Mouse (Mus musculus) hindbrain, embryonic 14.5 days (tissue): ENCODE data around the gene Apol8. TPM values are rescaled to one million over a fixed set of nuclear protein-coding genes. Genes with fewer than 3 reads are reported as not detected.

Source experiments
- ATAC-seq: fragments of 200-750 bp; cut with Nextera tagmentation; 2 replicates; pipeline ENCODE4 v1.8.0; 2017; ENCODE audit warnings: moderate number of reproducible peaks, mild to moderate bottlenecking, moderate TSS enrichment, moderate library complexity; ENCODE audit not compliant: low FRiP score
- DNase-seq: peaks from one replicate; pipeline ENCODE4 v3.0.0-alpha.2; 2015; ENCODE audit warnings: low spot score
- H3K27ac ChIP-seq: fragments of 300-500 bp; sonication (generic); 2 replicates; pipeline ENCODE4 v1.5.1; 2014; ENCODE audit warnings: mild to moderate bottlenecking, moderate library complexity
- H3K27me3 ChIP-seq: fragments of 300-500 bp; sonication (generic); 2 replicates; pipeline ENCODE4 v1.6.1; 2014; ENCODE audit warnings: mild to moderate bottlenecking, low read length, mixed read lengths; ENCODE audit not compliant: control insufficient read depth, insufficient read depth
- H3K36me3 ChIP-seq: fragments of 300-500 bp; sonication (generic); replicated peaks from 2 replicates; pipeline ENCODE4 v1.6.1; 2014; ENCODE audit not compliant: control insufficient read depth, insufficient read depth
- H3K4me1 ChIP-seq: fragments of 300-500 bp; sonication (generic); replicated peaks from 2 replicates; pipeline ENCODE4 v1.6.1; 2014; ENCODE audit warnings: antibody characterized with exemption, low read length, mixed read lengths; ENCODE audit not compliant: control insufficient read depth, insufficient read depth
- H3K4me2 ChIP-seq: fragments of 300-500 bp; sonication (generic); replicated peaks from 2 replicates; pipeline ENCODE4 v1.6.1; 2014; ENCODE audit warnings: mild to moderate bottlenecking, moderate library complexity
- H3K4me3 ChIP-seq: fragments of 300-500 bp; sonication (generic); replicated peaks from 2 replicates; pipeline ENCODE4 v1.5.1; 2014; ENCODE audit warnings: mild to moderate bottlenecking, low read length
- H3K9ac ChIP-seq: fragments of 300-500 bp; sonication (generic); 2 replicates; pipeline ENCODE4 v1.6.1; 2014
- H3K9me3 ChIP-seq: fragments of 300-500 bp; sonication (generic); 2 replicates; pipeline ENCODE4 v1.6.1; 2016; ENCODE audit warnings: low read length; ENCODE audit not compliant: control insufficient read depth
- WGBS: fragments of 180-500 bp; shearing (Covaris S2); extraction: QIAGEN DNeasy Blood & Tissue Kit; methylation state at CpG from one replicate; pipeline ENCODE4 v1.1.7; 2014; 5-methylcytosine and 5-hydroxymethylcytosine counted together
- polyA plus RNA-seq: library from polyadenylated mRNA; unstranded; fragments of >200 nt; fragmentation: Nextera tagmentation; extraction: Ambion mirVana; gene quantifications from 2 replicates; pipeline ENCODE4 v1.2.1, GENCODE M21; 2014

Gene Apol8
- polyA plus RNA-seq, 1 experiment from 2014 or later, result not detected

GRCm38 (mm10) chr15:77790656-77791405 lies 34.0 kb upstream of the Apol8 start:
- DNase-seq (no peak), ATAC-seq (no peak)
- Histone ChIP-seq H3K4me3 (no peak overlapping the region), H3K36me3 (peaks cover 59% of the 10 kb centered on the region), H3K27me3 (no peaks in the 10 kb centered on the region), H3K9me3 (no peaks in the 10 kb centered on the region), H3K4me2 (no peak overlapping the region), H3K9ac (no peak overlapping the region), H3K4me1 (no peaks in the 10 kb centered on the region), H3K27ac (no peak overlapping the region)
- 87% methylated on average over 21 of the region's 21 CpGs for WGBS

GRCm38 (mm10) chr15:77789186-77789585 lies 32.4 kb upstream of the Apol8 start:
- Histone ChIP-seq H3K4me1 (no peaks in the 10 kb centered on the region), H3K9me3 (no peaks in the 10 kb centered on the region), H3K4me2 (no peak overlapping the region), H3K9ac (no peak overlapping the region), H3K27me3 (no peaks in the 10 kb centered on the region), H3K4me3 (no peak overlapping the region), H3K27ac (no peak overlapping the region), H3K36me3 (peaks cover 75% of the 10 kb centered on the region)
- no peak for ATAC-seq
- 84% methylated on average over 3 of the region's 3 CpGs for WGBS
- no peak for DNase-seq

- Histone ChIP-seq H3K4me1 (no peaks in the 10 kb centered on the region), H3K4me2 (no peak overlapping the region), H3K9me3 (no peaks in the 10 kb centered on the region), H3K27ac (no peak overlapping the region), H3K9ac (no peak overlapping the region), H3K36me3 (peaks cover 79% of the 10 kb centered on the region), H3K4me3 (no peak overlapping the region), H3K27me3 (no peaks in the 10 kb centered on the region)
- ATAC-seq, result no peak
- WGBS, result 84% methylated on average over 6 of the region's 6 CpGs
- DNase-seq, result no peak
These were observed 31.6 kb upstream of the Apol8 start for GRCm38 (mm10) chr15:77788356-77788755.

- Histone ChIP-seq H3K27ac (no peak overlapping the region), H3K27me3 (no peaks in the 10 kb centered on the region), H3K4me3 (no peak overlapping the region), H3K4me1 (no peaks in the 10 kb centered on the region), H3K36me3 (peaks cover 92% of the 10 kb centered on the region), H3K4me2 (no peak overlapping the region), H3K9me3 (no peaks in the 10 kb centered on the region), H3K9ac (no peak overlapping the region)
- 91% methylated on average over 1 of the region's 1 CpGs for WGBS
- no peak for DNase-seq
- no peak for ATAC-seq
These were observed 29.0 kb upstream of the Apol8 start for GRCm38 (mm10) chr15:77785807-77786206.

GRCm38 (mm10) chr15:77784039-77784824 lies 27.4 kb upstream of the Apol8 start:
- Histone ChIP-seq H3K27ac (no peak overlapping the region), H3K36me3 (peaks cover 92% of the 10 kb centered on the region), H3K9ac (no peak overlapping the region), H3K4me3 (no peak overlapping the region), H3K27me3 (no peaks in the 10 kb centered on the region), H3K4me1 (no peaks in the 10 kb centered on the region), H3K4me2 (no peak overlapping the region), H3K9me3 (no peaks in the 10 kb centered on the region)
- ATAC-seq, result no peak
- WGBS, result 81% methylated on average over 22 of the region's 22 CpGs
- DNase-seq, result no peak

- no peak overlapping the region for H3K4me2 ChIP-seq
- H3K27ac ChIP-seq, result no peak overlapping the region
- peaks cover 88% of the 10 kb centered on the region for H3K36me3 ChIP-seq
- no peak overlapping the region for H3K9ac ChIP-seq
- H3K27me3 ChIP-seq, result no peaks in the 10 kb centered on the region
- 87% methylated on average over 11 of the region's 11 CpGs for WGBS
- no peaks in the 10 kb centered on the region for H3K9me3 ChIP-seq
- DNase-seq (no peak), ATAC-seq (no peak)
- H3K4me1 ChIP-seq, result no peaks in the 10 kb centered on the region
- no peak overlapping the region for H3K4me3 ChIP-seq
These were observed 25.7 kb upstream of the Apol8 start for GRCm38 (mm10) chr15:77782449-77783014.

GRCm38 (mm10) chr15:77775186-77775963 lies 18.6 kb upstream of the Apol8 start:
- Histone ChIP-seq H3K36me3 (peaks cover 88% of the 10 kb centered on the region), H3K4me3 (no peak overlapping the region), H3K27ac (no peak overlapping the region), H3K27me3 (no peaks in the 10 kb centered on the region), H3K9ac (no peak overlapping the region), H3K4me1 (no peaks in the 10 kb centered on the region), H3K9me3 (no peaks in the 10 kb centered on the region), H3K4me2 (no peak overlapping the region)
- ATAC-seq, result no peak
- 73% methylated on average over 20 of the region's 20 CpGs for WGBS
- peak; percentile 77 for DNase-seq

DNA sequence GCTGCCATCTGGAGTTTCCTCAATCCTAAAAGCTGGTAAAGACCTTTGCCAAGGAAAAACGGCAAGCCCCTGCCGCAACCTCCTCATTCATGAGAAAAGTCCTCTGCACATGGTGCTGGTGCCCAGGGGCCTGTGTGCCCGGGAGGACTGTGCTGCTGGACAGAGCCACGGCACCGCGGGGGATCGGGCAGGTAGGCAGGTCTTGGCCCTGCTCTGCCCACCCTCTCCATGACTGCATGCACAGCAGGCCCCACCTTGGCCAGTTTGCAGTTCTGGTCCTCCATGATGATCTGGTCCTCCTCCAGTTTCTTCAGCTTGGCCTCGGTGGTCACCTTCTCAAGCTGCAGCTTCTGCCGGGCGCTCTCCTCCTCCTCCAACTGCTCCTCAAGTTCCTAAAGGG lies 17.5 kb upstream of the Apol8 start:
- H3K27me3 ChIP-seq, result no peaks in the 10 kb centered on the region
- no peak for DNase-seq
- H3K9ac ChIP-seq, result no peak overlapping the region
- ATAC-seq, result no peak
- H3K27ac ChIP-seq, result no peak overlapping the region
- no peak overlapping the region for H3K4me3 ChIP-seq
- H3K4me1 ChIP-seq, result no peaks in the 10 kb centered on the region
- WGBS, result 98% methylated on average over 10 of the region's 10 CpGs
- H3K36me3 ChIP-seq, result peaks cover 88% of the 10 kb centered on the region
- no peak overlapping the region for H3K4me2 ChIP-seq
- H3K9me3 ChIP-seq, result no peaks in the 10 kb centered on the region
